Mouse (Mus musculus) liver, postnatal 0 days (tissue): Measurements from ENCODE around the gene Dock4. TPM values are rescaled to one million over a fixed set of nuclear protein-coding genes. Genes with fewer than 3 reads are reported as not detected.

Source experiments
- ATAC-seq: fragments of 200-750 bp; cut with Nextera tagmentation; 2 replicates; pipeline ENCODE4 v1.8.0; 2017; ENCODE audit warnings: mild to moderate bottlenecking, moderate library complexity
- DNase-seq: peaks from one replicate; pipeline ENCODE4 v3.0.0-alpha.2; 2016
- H3K27ac ChIP-seq: fragments of 300-500 bp; sonication (generic); 2 replicates; pipeline ENCODE4 v1.5.1; 2014; ENCODE audit warnings: antibody characterized with exemption, moderate library complexity, mild to moderate bottlenecking, low read depth
- H3K27me3 ChIP-seq: fragments of 300-500 bp; sonication (generic); 2 replicates; pipeline ENCODE4 v1.6.1; 2014; ENCODE audit warnings: low read length, control low read depth, mixed read lengths; ENCODE audit not compliant: insufficient read depth
- H3K36me3 ChIP-seq: fragments of 300-500 bp; sonication (generic); replicated peaks from 2 replicates; pipeline ENCODE4 v1.6.1; 2014; ENCODE audit warnings: mild to moderate bottlenecking, control low read depth, low read length, moderate library complexity, mixed read lengths; ENCODE audit not compliant: insufficient read depth
- H3K4me1 ChIP-seq: fragments of 300-500 bp; sonication (generic); 2 replicates; pipeline ENCODE4 v1.6.1; 2014; ENCODE audit warnings: antibody characterized with exemption, mild to moderate bottlenecking, control low read depth; ENCODE audit not compliant: insufficient read depth
- H3K4me2 ChIP-seq: fragments of 300-500 bp; sonication (generic); 2 replicates; pipeline ENCODE4 v1.6.1; 2014; ENCODE audit warnings: low read depth, mild to moderate bottlenecking, low read length, moderate library complexity, mixed read lengths
- H3K4me3 ChIP-seq: fragments of 300-500 bp; sonication (generic); 2 replicates; pipeline ENCODE4 v1.5.1; 2014; ENCODE audit warnings: low read depth, low read length
- H3K9ac ChIP-seq: fragments of 300-500 bp; sonication (generic); replicated peaks from 2 replicates; pipeline ENCODE4 v1.6.1; 2014; ENCODE audit warnings: mild to moderate bottlenecking, moderate library complexity
- H3K9me3 ChIP-seq: fragments of 300-500 bp; sonication (generic); 2 replicates; pipeline ENCODE4 v1.6.1; 2016; ENCODE audit warnings: mild to moderate bottlenecking, control low read depth, low read length, mixed read lengths
- CTCF ChIP-seq: sonication (generic); IDR thresholded peaks from 2 replicates; pipeline ENCODE4 v1.5.1; 2016; ENCODE audit warnings: antibody characterized with exemption, low read depth
- EP300 ChIP-seq: IDR thresholded peaks from 2 replicates; pipeline ENCODE4 v1.6.1; 2016; ENCODE audit warnings: antibody characterized with exemption, low read depth, mild to moderate bottlenecking
- WGBS: fragments of 180-500 bp; shearing (Covaris S2); extraction: QIAGEN DNeasy Blood & Tissue Kit; methylation state at CpG from one replicate; pipeline ENCODE4 v1.1.7; 2014; ENCODE audit not compliant: insufficient replicate concordance; 5-methylcytosine and 5-hydroxymethylcytosine counted together
- polyA plus RNA-seq: library from polyadenylated mRNA; unstranded; fragments of >200 nt; fragmentation: Nextera tagmentation; extraction: Ambion mirVana; gene quantifications from 2 replicates; pipeline ENCODE4 v1.2.1, GENCODE M21; 2015

Dock4 gene
- polyA plus RNA-seq, 1 experiment from 2014 or later: 1.3 TPM

DNA sequence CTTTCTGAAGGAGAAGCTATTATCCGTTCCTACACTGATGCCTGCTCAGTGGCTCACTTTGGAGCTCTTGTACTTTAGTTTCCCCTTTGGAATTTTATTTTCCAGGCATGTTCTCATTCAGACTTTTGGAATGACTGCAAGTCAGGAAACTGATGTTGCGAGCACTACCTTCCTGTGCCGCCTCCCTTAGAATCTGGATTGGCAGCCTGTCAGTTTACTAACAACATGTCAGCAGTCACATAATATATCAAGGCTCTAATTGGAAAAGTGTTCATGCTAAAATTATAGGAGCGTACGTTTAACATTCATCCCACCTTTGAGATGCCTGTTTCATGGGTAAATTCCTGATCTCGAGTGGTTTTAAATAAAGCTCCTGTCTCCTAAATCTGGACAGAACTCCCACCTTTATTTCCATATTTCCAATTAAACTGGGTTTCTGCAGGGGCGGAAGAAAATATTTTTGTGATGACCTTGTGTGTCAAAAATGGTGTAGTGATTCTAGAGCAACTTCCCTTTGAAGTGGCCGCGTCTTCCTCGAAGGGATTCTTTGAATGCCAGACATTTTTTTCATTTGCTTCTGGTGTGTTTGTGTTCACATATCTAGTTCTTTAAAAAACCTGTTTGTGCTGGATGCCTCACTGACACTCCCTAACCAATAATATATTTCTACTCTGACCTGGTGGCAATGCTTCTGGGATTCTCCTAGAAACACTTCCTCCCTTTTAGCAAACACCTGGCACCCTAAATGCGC, 26.1 kb downstream of the Dock4 start:
- 0 out of 2 replicates have a peak, but pooled peaks cover 2% of the 10 kb centered on the region for H3K27me3 ChIP-seq
- ATAC-seq (no peak), DNase-seq (no peak)
- no peaks in the 10 kb centered on the region for H3K36me3 ChIP-seq
- H3K4me1 ChIP-seq: no peaks in the 10 kb centered on the region
- no peaks in the 10 kb centered on the region for H3K9me3 ChIP-seq
- peak overlapping the region; percentile 33 for H3K4me2 ChIP-seq
- no peak overlapping the region for H3K4me3 ChIP-seq
- 44% methylated on average over 11 of the region's 11 CpGs for WGBS
- H3K27ac ChIP-seq: no peak overlapping the region
- no peak overlapping the region for H3K9ac ChIP-seq
- TF ChIP-seq EP300 (no peak), CTCF (no peak)

DNA sequence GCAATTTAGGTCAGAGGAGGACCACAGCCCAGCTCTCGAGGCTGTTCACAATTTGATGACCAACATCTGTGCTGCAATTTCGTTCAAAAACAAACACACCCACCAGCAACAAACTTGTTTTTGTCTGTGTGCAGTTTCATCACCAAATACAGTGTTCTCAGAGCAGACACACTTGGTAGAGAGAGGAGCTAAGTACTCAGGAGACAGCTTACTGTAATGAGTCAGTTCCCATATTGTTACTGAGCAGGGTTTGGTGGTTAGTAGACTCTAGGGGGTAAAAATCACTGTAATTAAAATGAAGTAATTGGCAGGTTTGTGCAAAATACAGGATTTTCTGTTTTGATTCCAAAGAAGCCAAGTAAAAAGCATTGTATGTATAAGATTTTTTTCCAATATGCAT, 28.0 kb downstream of the Dock4 start:
- no peaks in the 10 kb centered on the region for H3K9me3 ChIP-seq
- no peak overlapping the region for H3K4me3 ChIP-seq
- H3K27me3 ChIP-seq: 0 out of 2 replicates have a peak, but pooled peaks cover 2% of the 10 kb centered on the region
- no peak for DNase-seq
- H3K27ac ChIP-seq: no peak overlapping the region
- TF ChIP-seq CTCF (no peak), EP300 (no peak)
- H3K36me3 ChIP-seq: no peaks in the 10 kb centered on the region
- no peak overlapping the region for H3K9ac ChIP-seq
- 52% methylated on average over 2 of the region's 2 CpGs for WGBS
- no peak for ATAC-seq
- no peak overlapping the region for H3K4me2 ChIP-seq
- H3K4me1 ChIP-seq: no peaks in the 10 kb centered on the region

- Histone ChIP-seq H3K9ac (no peak overlapping the region), H3K27me3 (no peaks in the 10 kb centered on the region), H3K27ac (no peak overlapping the region), H3K9me3 (no peaks in the 10 kb centered on the region), H3K36me3 (no peaks in the 10 kb centered on the region), H3K4me2 (no peak overlapping the region), H3K4me3 (no peak overlapping the region), H3K4me1 (no peaks in the 10 kb centered on the region)
- ATAC-seq: no peak
- no peak for DNase-seq
- no peak for TF ChIP-seq EP300
- no peak for TF ChIP-seq CTCF
- 63% methylated on average over 8 of the region's 8 CpGs for WGBS
These were observed 32.1 kb downstream of the Dock4 start for GRCm38 (mm10) chr12:40477621-40478452.

DNA sequence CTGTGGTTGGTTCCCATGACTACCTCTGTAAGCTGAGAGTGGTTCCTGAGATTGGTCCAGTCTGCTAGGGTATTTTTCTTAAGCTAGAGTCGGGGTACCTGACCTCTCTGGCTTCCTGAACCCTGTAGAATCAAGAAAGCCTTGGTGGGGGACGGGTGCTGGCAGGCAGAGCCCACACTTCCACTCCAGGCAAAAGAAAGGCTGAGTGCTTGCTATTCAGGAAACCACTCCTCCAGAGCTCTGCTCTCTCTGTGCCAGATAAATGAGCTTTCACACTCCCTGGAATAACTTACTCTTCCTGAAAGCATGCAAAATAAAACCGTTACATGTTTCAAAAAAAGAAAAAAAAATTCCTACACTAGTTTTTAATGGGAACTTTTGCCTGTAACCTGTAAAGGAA, 38.5 kb downstream of the Dock4 start:
- H3K9ac ChIP-seq: no peak overlapping the region
- DNase-seq (no peak), ATAC-seq (no peak)
- H3K4me2 ChIP-seq: no peak overlapping the region
- H3K27me3 ChIP-seq: no peaks in the 10 kb centered on the region
- no peak overlapping the region for H3K27ac ChIP-seq
- WGBS: 27% methylated on average over 3 of the region's 3 CpGs
- TF ChIP-seq EP300 (no peak), CTCF (no peak)
- H3K9me3 ChIP-seq: no peaks in the 10 kb centered on the region
- no peak overlapping the region for H3K4me3 ChIP-seq
- peaks cover 4% of the 10 kb centered on the region; the same call in 1 of the 2 replicates for H3K4me1 ChIP-seq
- H3K36me3 ChIP-seq: no peaks in the 10 kb centered on the region

GRCm38 (mm10) chr12:40485210-40485609, 39.5 kb downstream of the Dock4 start:
- no peaks in the 10 kb centered on the region for H3K27me3 ChIP-seq
- H3K27ac ChIP-seq: no peak overlapping the region
- DNase-seq (no peak), ATAC-seq (no peak)
- H3K4me2 ChIP-seq: no peak overlapping the region
- H3K36me3 ChIP-seq: no peaks in the 10 kb centered on the region
- no peaks in the 10 kb centered on the region for H3K9me3 ChIP-seq
- TF ChIP-seq CTCF: no peak
- peaks cover 4% of the 10 kb centered on the region; the same call in 1 of the 2 replicates for H3K4me1 ChIP-seq
- 63% methylated on average over 1 of the region's 1 CpGs for WGBS
- H3K4me3 ChIP-seq: no peak overlapping the region
- H3K9ac ChIP-seq: no peak overlapping the region

DNA sequence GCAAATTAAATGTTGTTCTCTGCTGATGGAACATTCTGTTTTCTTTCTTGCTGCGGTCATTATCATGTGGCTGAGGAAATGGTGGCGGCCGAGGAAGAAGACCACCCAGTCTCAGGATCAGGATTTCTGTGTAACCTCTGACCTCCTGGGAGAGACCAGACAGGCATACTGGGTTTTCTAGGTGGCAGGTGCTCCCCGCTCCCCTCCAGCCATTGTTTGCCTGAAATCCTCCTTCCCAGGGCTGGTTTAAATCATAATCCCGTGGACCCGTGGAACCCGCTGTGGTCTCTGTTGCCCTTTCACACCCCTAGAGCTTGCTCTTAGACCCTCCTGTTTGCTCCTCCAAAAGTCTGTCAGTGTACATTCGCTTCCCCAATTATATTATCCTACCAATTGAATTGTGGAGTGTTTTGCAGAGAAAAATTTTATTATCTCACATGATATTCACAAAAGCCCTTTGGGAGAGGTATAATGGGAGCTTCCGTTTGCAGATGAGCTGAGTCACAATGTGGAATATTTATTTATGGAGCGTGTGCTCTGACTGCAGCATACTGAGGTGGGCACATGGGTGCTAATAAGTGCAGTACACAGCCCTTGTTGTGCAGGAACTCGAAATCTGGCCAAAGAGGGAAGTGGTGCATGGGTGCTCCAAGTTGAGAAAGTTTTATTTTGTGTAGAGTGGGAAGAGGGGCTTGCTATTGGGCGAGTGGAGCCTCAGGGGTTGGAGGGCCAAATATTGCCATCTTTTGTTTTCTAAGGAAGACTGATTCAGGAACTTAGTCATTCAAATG, 40.5 kb downstream of the Dock4 start:
- 64% methylated on average over 12 of the region's 12 CpGs for WGBS
- Histone ChIP-seq H3K27ac (no peak overlapping the region), H3K4me2 (no peak overlapping the region)

More for the DNA sequence above, 40.5 kb downstream of the Dock4 start:
- no peaks in the 10 kb centered on the region for H3K36me3 ChIP-seq
- ATAC-seq (no peak), DNase-seq (no peak)
- H3K9me3 ChIP-seq: no peaks in the 10 kb centered on the region
- TF ChIP-seq CTCF (no peak), EP300 (no peak)
- no peaks in the 10 kb centered on the region for H3K27me3 ChIP-seq
- no peak overlapping the region for H3K4me3 ChIP-seq
- no peak overlapping the region for H3K9ac ChIP-seq
- H3K4me1 ChIP-seq: peaks cover 4% of the 10 kb centered on the region; the same call in 1 of the 2 replicates
